Mouse (Mus musculus): ENCODE data around the gene Arid1b. TPM values are rescaled to one million over a fixed set of nuclear protein-coding genes. Genes with fewer than 3 reads are reported as not detected.

Arid1b gene
- total RNA-seq, 2 experiments from 2014 or later = 9.2 to 28.8 TPM

GRCm38 (mm10) chr17:5275749-5276148 lies 281.6 kb downstream of the Arid1b start:
- no peak for ATAC-seq (replicated peaks; ENCODE audit: low FRiP score, low TSS enrichment, poor library complexity, severe bottlenecking)

GRCm38 (mm10) chr17:5277137-5277871 lies 283.2 kb downstream of the Arid1b start:
- no peak for ATAC-seq (replicated peaks; ENCODE audit: low FRiP score, low TSS enrichment, poor library complexity, severe bottlenecking)

- ATAC-seq (replicated peaks; ENCODE audit: low FRiP score, low TSS enrichment, poor library complexity, severe bottlenecking) = no peak
These were observed 286.4 kb downstream of the Arid1b start for GRCm38 (mm10) chr17:5280499-5281053.

GRCm38 (mm10) chr17:5284783-5285182 lies 290.7 kb downstream of the Arid1b start:
- ATAC-seq (replicated peaks; ENCODE audit: low FRiP score, low TSS enrichment, poor library complexity, severe bottlenecking) = no peak

- 0 out of 2 replicates have a peak, but pooled peaks have one; percentile 28 for ATAC-seq (replicated peaks; ENCODE audit: low FRiP score, low TSS enrichment, poor library complexity, severe bottlenecking)
These were observed 291.8 kb downstream of the Arid1b start for GRCm38 (mm10) chr17:5285877-5286440.

GRCm38 (mm10) chr17:5286571-5287209 lies 292.6 kb downstream of the Arid1b start:
- ATAC-seq (replicated peaks; ENCODE audit: low FRiP score, low TSS enrichment, poor library complexity, severe bottlenecking) = no peak

GRCm38 (mm10) chr17:5287210-5287591 lies 293.1 kb downstream of the Arid1b start:
- no peak for ATAC-seq (replicated peaks; ENCODE audit: low FRiP score, low TSS enrichment, poor library complexity, severe bottlenecking)

GRCm38 (mm10) chr17:5287641-5288040 lies 293.5 kb downstream of the Arid1b start:
- ATAC-seq (replicated peaks; ENCODE audit: low FRiP score, low TSS enrichment, poor library complexity, severe bottlenecking) = no peak

- no peak for ATAC-seq (replicated peaks; ENCODE audit: low FRiP score, low TSS enrichment, poor library complexity, severe bottlenecking)
These were observed 299.8 kb downstream of the Arid1b start for GRCm38 (mm10) chr17:5293653-5294584.

GRCm38 (mm10) chr17:5295086-5295947 lies 301.2 kb downstream of the Arid1b start:
- ATAC-seq (replicated peaks; ENCODE audit: low FRiP score, low TSS enrichment, poor library complexity, severe bottlenecking) = peak; percentile 94

GRCm38 (mm10) chr17:5295948-5296262 lies 301.8 kb downstream of the Arid1b start:
- peak; percentile 60 for ATAC-seq (replicated peaks; ENCODE audit: low FRiP score, low TSS enrichment, poor library complexity, severe bottlenecking)

GRCm38 (mm10) chr17:5297491-5297890 lies 303.4 kb downstream of the Arid1b start:
- ATAC-seq (replicated peaks; ENCODE audit: low FRiP score, low TSS enrichment, poor library complexity, severe bottlenecking) = no peak

GRCm38 (mm10) chr17:5297984-5298383 lies 303.9 kb downstream of the Arid1b start:
- ATAC-seq (replicated peaks; ENCODE audit: low FRiP score, low TSS enrichment, poor library complexity, severe bottlenecking) = no peak

- ATAC-seq (replicated peaks; ENCODE audit: low FRiP score, low TSS enrichment, poor library complexity, severe bottlenecking) = no peak
These were observed 304.9 kb downstream of the Arid1b start for GRCm38 (mm10) chr17:5298891-5299559.

GRCm38 (mm10) chr17:5302971-5303746 lies 309.0 kb downstream of the Arid1b start:
- peak; percentile 76 for ATAC-seq (replicated peaks; ENCODE audit: low FRiP score, low TSS enrichment, poor library complexity, severe bottlenecking)

GRCm38 (mm10) chr17:5305783-5306477 lies 311.8 kb downstream of the Arid1b start:
- ATAC-seq (replicated peaks; ENCODE audit: low FRiP score, low TSS enrichment, poor library complexity, severe bottlenecking) = no peak

GRCm38 (mm10) chr17:5309930-5310329 lies 315.8 kb downstream of the Arid1b start:
- ATAC-seq (replicated peaks; ENCODE audit: low FRiP score, low TSS enrichment, poor library complexity, severe bottlenecking) = no peak
